Mouse (Mus musculus): ENCODE results near the gene Pcp4.

Pcp4 gene

DNA sequence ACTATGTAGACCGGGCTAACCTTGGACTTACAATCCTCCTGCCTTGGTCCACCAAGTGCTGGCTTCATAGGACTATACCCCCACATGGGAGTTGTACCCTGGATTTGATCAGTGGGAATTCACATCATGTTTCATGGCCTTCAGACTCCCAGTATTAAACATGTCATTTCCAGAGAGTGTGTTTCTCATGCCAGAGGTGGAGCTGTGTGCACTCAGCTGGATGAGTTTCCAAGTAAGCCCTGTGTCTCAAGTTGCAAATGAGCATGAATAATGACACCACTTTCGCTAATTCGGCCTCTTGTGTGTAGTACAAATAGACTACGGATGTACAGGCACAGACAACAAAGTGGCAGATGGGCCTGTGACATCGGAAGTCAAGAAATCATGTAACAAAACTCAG lies 20.6 kb downstream of the Pcp4 start:
- DNase-seq (ENCODE audit: low spot score) = no peak

DNA sequence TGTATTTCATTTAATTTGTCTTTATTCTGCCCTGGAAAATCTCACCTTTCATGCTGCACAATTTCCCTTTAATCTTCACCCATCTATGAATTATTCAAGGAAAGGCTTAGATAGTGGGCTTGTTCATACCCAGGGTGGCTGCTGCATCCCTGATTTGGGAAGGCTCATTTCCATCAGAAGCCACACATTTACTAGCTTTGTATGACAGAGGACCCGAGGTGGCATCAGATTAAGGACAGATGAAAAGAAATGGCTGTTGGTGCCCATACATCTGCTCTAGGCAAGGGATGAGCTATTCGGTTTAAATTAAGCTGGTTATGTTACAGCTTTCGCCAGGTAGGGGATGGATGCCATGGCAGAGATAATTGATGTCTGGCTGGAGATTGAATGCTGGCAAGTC lies 24.1 kb downstream of the Pcp4 start:
- no peak for DNase-seq (ENCODE audit: low spot score)

DNA sequence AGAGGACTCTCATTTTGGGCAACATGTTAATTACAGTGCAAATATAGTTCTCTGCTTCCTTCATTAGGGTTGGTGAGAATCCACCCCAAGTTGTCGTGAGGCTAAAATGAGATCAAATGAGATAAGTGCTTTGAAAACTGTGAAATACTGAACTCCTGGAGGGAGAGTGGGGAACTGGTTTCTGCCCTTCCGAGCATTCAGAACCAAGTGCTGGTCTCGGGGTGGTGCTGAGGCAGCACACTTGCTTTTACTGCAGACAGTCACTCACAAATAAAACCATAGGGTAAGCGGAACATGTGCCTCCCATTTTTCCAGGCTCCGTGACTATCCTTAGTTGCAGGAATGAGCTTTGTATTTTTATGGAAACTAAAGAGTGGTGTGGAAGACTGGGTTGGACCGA lies 26.7 kb downstream of the Pcp4 start:
- no peak for DNase-seq (ENCODE audit: low spot score)

- no peak for DNase-seq (ENCODE audit: low spot score)
These were observed 31.5 kb downstream of the Pcp4 start for GRCm38 (mm10) chr16:96498951-96499350.

- no peak for DNase-seq (ENCODE audit: low spot score)
These were observed 33.8 kb downstream of the Pcp4 start for GRCm38 (mm10) chr16:96501241-96501640.

GRCm38 (mm10) chr16:96502586-96502985 lies 35.2 kb downstream of the Pcp4 start:
- no peak for DNase-seq (ENCODE audit: low spot score)

GRCm38 (mm10) chr16:96514466-96514865 lies 47.1 kb downstream of the Pcp4 start:
- DNase-seq (ENCODE audit: low spot score) = no peak

- DNase-seq (ENCODE audit: low spot score) = no peak
These were observed 60.1 kb downstream of the Pcp4 start for GRCm38 (mm10) chr16:96527476-96527875.

DNA sequence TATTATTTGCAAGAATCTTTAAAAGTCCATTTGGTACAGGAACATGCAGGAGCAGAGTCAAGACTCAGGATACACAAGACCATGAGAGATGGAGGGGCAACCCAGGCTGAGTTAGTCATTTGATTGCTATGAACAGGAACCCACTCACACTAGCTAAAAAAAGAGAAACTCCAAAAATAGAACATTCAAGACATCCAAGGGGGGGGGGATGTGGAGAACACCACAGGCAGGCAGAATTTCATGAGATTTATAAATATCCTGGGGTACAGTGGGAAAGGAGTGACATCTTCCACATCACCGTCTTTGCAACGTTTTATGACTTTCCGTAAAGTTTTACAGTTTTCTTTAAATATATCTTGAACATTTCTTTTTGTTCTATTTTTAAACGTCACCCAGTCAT lies 61.1 kb downstream of the Pcp4 start:
- no peak for DNase-seq (ENCODE audit: low spot score)

DNA sequence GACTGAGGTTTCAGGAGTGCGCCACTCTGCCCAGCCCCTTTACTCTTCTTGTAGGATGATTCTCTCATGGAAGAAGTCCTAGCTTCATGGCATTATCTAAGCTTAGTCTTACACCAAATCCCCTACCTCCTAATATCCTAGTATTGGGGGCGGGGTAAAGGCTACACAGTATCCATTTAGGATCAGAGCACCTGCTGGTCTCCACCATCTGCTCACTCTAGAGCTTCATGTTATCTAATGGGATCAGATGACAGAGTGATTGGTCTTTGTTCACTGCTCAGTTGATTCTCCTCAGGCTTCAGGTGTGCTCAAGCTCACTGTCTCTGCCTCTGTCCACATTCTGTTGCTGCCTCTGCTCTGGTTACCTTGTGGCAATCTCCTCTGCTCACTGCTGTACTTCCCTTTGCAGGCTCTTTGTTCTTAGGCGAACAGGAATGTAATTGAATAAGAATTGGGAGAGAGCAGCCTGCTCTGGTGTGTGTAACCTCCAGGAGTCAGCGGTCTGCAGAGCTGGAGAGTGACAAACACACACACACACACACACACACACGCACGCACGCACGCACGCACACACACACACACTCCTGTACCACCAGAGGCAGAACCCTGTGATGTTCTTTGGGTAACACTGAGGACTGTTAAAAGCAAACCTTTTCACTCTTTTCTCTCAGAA lies 62.6 kb downstream of the Pcp4 start:
- no peak for DNase-seq (ENCODE audit: low spot score)

- DNase-seq (ENCODE audit: low spot score) = no peak
These were observed 63.1 kb downstream of the Pcp4 start for GRCm38 (mm10) chr16:96530569-96530898.

GRCm38 (mm10) chr16:96531029-96531428 lies 63.6 kb downstream of the Pcp4 start:
- DNase-seq (ENCODE audit: low spot score) = no peak

GRCm38 (mm10) chr16:96533710-96534109 lies 66.3 kb downstream of the Pcp4 start:
- DNase-seq (ENCODE audit: low spot score) = no peak

- DNase-seq (ENCODE audit: low spot score) = no peak
These were observed 67.9 kb downstream of the Pcp4 start for GRCm38 (mm10) chr16:96535271-96535670.

DNA sequence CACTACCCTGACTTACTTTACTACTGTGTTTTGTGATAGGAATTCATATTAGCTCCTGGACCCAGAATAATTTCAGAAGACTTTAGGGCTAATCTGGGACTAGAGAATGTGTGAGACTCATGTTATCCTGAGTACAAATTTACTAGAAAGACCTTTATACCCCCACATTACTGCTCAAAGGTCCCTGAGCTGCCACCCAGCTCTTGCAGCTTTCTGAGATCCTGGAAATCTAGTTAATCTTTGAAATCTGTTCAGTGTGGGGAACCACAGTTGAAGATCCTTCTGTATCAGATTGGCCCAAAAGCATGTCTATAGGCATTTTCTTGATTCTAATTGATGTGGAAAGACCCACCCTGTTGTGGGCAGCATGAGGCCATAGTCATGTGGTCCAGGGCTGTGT lies 69.0 kb downstream of the Pcp4 start:
- DNase-seq (ENCODE audit: low spot score) = no peak

DNA sequence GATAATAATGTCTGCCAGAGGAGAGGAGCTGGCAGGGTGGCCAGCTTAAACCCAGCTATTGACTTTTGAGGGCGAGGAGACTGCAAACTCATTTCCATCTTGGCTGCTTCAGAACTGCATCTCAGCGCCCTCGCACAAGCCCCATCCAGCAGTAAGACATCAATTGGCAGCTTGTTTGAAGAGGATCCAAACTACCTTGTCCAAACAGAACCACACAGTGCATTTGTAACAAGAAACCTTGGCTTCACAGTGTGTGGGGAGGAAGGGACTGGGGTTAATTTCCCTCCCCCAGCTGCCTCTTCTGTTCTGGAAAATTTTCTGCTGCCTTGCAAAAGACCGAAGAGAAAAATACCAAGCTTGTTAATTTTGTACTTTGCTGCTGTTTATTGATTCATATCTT lies 71.7 kb downstream of the Pcp4 start:
- no peak for DNase-seq (ENCODE audit: low spot score)

DNA sequence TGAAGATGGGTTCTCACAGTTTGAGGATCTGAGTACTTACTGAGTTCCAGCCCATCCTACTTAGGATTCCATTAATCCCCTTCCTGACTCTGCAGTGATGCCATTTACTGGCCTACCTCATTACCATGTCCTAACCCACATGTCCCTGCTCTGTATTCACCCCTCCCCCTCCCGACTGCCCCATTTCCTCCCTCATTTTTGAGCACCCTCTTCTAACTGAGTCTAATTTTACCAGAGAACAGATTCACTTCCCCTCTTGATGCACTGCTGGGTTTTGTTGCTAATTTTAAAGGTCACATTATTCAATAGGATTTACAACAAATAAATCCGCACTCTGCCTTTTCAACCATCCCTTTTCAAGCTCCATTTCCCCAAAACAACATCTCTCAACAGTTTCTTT lies 73.7 kb downstream of the Pcp4 start:
- no peak for DNase-seq (ENCODE audit: low spot score)

- no peak for DNase-seq (ENCODE audit: low spot score)
These were observed 85.3 kb downstream of the Pcp4 start for GRCm38 (mm10) chr16:96552680-96553079.

- DNase-seq (ENCODE audit: low spot score) = no peak
These were observed 88.0 kb downstream of the Pcp4 start for GRCm38 (mm10) chr16:96555412-96555811.

- no peak for DNase-seq (ENCODE audit: low spot score)
These were observed 89.2 kb downstream of the Pcp4 start for GRCm38 (mm10) chr16:96556621-96557020.

- no peak for DNase-seq (ENCODE audit: low spot score)
These were observed 90.9 kb downstream of the Pcp4 start for GRCm38 (mm10) chr16:96558341-96558740.

DNA sequence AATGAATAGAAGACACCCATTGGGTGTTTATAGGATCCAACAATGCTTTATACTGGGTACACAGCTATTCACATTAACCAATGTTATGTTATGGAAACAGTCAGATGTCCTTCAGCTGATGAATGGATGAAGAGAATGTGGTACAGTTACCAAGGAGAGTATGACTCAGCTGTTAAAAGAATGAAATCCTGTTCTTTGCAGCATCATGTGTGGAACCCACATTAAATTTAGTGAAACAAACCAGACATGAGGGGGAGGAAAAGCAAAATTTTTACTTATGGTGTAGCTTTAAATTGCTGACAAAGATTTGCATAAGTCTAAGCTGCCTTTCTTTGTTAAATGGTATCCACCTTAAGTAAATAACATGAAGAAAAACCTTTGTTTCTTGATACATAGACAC lies 92.4 kb downstream of the Pcp4 start:
- DNase-seq (ENCODE audit: low spot score) = no peak

DNA sequence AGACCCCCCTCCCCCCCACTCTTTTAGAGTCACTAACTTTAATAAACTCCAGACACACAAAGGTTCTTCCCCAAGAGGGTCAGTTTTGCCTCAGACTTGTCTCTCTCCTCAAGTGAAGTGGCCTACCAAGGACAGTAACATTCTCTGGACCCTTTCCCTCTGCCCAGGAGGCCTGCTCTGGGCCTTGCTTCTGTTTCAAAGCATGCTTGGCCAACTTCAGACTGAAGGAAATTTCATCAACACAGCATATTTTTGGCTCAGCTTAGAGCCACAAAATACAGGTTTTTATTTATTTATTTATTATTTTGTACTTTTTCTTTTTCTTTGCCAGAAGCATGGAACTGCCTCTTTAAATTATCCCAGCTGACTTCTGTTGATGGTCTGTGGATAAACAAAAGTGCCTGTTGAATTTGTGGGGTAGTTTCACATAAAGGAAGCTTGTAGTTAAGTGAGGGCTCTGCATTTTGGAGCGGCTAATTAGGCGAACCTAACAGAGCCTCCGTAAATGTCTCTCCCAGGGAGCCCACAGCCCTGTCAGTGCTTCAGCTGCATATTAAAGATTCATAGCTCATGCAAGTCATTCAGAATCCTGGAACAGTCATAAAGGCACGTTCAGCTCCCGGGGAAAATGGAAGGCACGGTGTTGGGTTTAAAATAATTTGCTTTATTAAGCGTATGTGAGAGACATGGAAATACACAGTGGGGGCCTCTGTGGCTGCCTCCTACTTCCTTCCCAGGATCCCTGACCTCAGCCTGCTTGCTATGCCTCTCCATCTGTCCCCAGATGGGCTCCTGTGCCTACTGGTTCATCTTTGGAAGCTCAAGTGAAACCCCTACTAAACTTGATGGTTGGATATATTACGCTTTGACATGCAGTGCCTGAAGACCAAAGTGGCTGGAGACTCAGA lies 96.2 kb downstream of the Pcp4 start:
- no peak for DNase-seq (ENCODE audit: low spot score)

DNA sequence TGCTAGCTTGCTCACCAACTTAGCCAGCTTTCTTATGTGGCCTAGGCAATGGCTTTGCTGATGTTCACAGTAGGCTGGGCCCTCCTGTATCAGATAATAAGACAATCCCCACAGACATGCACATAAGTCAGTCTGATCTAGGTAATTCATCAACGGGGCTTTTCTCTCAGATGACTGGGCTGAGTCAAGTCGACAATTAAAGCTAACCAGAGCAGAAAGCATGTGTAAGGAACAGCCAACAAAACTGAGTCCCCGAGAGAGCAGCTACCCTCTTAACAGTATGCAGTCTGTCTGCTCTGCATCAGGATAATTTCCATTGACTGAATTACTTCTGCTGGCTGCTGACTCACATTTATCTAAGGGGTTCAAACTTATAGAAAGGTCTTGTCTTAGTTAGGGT lies 100.0 kb downstream of the Pcp4 start:
- DNase-seq (ENCODE audit: low spot score) = no peak
